Mouse (Mus musculus) WW6 (cell line): Measurements from ENCODE around the gene Tenm4.

Experiments
- DNase-seq: peaks from one replicate; pipeline ENCODE4 v3.0.0-alpha.2; 2013; ENCODE audit warnings: low read depth, low spot score

Gene Tenm4

GRCm38 (mm10) chr7:96408161-96408889, 237.3 kb downstream of the Tenm4 start:
- no peak for DNase-seq

- DNase-seq = no peak
Observed at GRCm38 (mm10) chr7:96409323-96409880, 238.4 kb downstream of the Tenm4 start.

GRCm38 (mm10) chr7:96413822-96414221, 242.8 kb downstream of the Tenm4 start:
- DNase-seq = no peak

- no peak for DNase-seq
Observed at GRCm38 (mm10) chr7:96414290-96415055, 243.4 kb downstream of the Tenm4 start.

- no peak for DNase-seq
Observed at GRCm38 (mm10) chr7:96417251-96418004, 246.4 kb downstream of the Tenm4 start.

- no peak for DNase-seq
Observed at GRCm38 (mm10) chr7:96418146-96418545, 247.1 kb downstream of the Tenm4 start.

- DNase-seq = no peak
Observed at GRCm38 (mm10) chr7:96420045-96420444, 249.0 kb downstream of the Tenm4 start.

- DNase-seq = no peak
Observed at GRCm38 (mm10) chr7:96420926-96421605, 250.0 kb downstream of the Tenm4 start.

GRCm38 (mm10) chr7:96426954-96427353, 255.9 kb downstream of the Tenm4 start:
- no peak for DNase-seq

- no peak for DNase-seq
Observed at GRCm38 (mm10) chr7:96433307-96433706, 262.3 kb downstream of the Tenm4 start.

GRCm38 (mm10) chr7:96438392-96438791, 267.3 kb downstream of the Tenm4 start:
- no peak for DNase-seq

- DNase-seq = no peak
Observed at GRCm38 (mm10) chr7:96440161-96440707, 269.2 kb downstream of the Tenm4 start.

GRCm38 (mm10) chr7:96445771-96446170, 274.7 kb downstream of the Tenm4 start:
- no peak for DNase-seq

- no peak for DNase-seq
Observed at GRCm38 (mm10) chr7:96447806-96448397, 276.9 kb downstream of the Tenm4 start.

- DNase-seq = no peak
Observed at GRCm38 (mm10) chr7:96455957-96456356, 284.9 kb downstream of the Tenm4 start.

- no peak for DNase-seq
Observed at GRCm38 (mm10) chr7:96456618-96457017, 285.6 kb downstream of the Tenm4 start.

GRCm38 (mm10) chr7:96457891-96458290, 286.8 kb downstream of the Tenm4 start:
- DNase-seq = no peak

- DNase-seq = no peak
Observed at GRCm38 (mm10) chr7:96458992-96459391, 287.9 kb downstream of the Tenm4 start.

- no peak for DNase-seq
Observed at GRCm38 (mm10) chr7:96466761-96467160, 295.7 kb downstream of the Tenm4 start.

GRCm38 (mm10) chr7:96470821-96471220, 299.8 kb downstream of the Tenm4 start:
- no peak for DNase-seq
